Mouse (Mus musculus) C2C12 (cell line): ENCODE results near the gene C2cd4d.

ENCODE experiments used
- CTCF ChIP-seq: IDR thresholded peaks from one replicate; pipeline ENCODE4 v1.5.1; 2011; ENCODE audit not compliant: control insufficient read depth, insufficient read depth, insufficient read length
- FOSL1 ChIP-seq: IDR thresholded peaks from one replicate; pipeline ENCODE4 v1.8.0; 2011; ENCODE audit warnings: mild to moderate bottlenecking, low read length; ENCODE audit not compliant: poor library complexity, insufficient read depth, severe bottlenecking
- MAX ChIP-seq: IDR thresholded peaks from one replicate; pipeline ENCODE4 v1.6.1; 2011; ENCODE audit warnings: mild to moderate bottlenecking, control low read depth
- MYOD1 ChIP-seq: IDR thresholded peaks from one replicate; pipeline ENCODE4 v1.6.1; 2011; ENCODE audit warnings: low read depth; ENCODE audit not compliant: control insufficient read depth, insufficient read length

DNA sequence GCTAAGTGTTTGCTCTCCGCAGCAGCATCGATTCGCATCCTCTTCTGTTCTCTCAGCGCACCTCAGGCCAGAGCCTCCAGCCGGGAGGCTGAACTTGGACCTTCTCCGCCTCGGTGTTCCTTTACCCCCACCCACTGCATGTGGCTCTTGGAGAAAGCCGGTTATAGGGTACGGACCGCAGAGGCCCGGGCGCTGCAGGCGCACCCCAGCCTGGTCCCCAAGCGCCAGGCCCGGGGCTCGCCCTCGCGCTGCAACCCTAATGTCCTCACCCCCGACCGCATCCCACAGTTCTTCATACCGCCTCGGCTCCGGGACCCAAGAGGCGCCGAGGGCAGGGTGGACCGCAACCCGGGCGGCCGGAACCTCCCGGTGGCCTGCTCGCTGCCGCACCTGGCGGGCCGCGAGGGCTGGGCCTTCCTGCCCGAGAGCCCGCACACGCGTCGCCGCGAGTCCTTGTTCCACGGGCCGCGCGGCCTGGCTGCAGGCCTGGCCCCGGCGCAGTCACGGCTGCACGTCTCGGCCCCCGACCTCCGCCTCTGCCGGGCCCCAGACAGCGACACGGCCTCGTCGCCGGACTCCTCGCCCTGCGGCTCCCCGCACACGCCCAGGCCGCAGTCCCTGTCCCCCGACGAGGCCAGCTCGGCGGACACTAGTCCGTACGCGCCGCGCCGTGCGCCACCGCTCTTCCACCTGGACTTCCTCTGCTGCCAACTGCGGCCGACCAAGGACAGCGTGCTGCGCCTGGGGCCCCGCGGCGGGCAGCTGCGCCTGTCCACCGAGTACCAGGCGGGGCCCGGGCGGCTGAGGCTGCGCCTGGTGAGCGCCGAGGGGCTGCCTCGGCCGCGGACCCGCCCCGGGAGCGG lies 1.3 kb downstream of the C2cd4d start:
- TF ChIP-seq MAX (no peak), CTCF (no peak), FOSL1 (no peak), MYOD1 (no peak)
